Mouse (Mus musculus): ENCODE results near the gene Pithd1.
A peak's percentile ranks its signal among the peaks of the same experiment; 100 is the strongest.
"Not testable (repeated sequence)": the region's sequence is repeated elsewhere in the genome, so short reads cannot be mapped to it uniquely, and the experiment has no call there.

Pithd1 gene

GRCm38 (mm10) chr4:135986301-135986942 lies 642 bp downstream of the Pithd1 start:
- DNase-seq (ENCODE audit: low read depth, low spot score): no peak

GRCm38 (mm10) chr4:135985769-135986168 lies 1.3 kb downstream of the Pithd1 start:
- DNase-seq (ENCODE audit: low read depth, low spot score): no peak

- no peak for DNase-seq (ENCODE audit: low read depth, low spot score)
These were observed 1.9 kb downstream of the Pithd1 start for GRCm38 (mm10) chr4:135985193-135985592.

GRCm38 (mm10) chr4:135984556-135984955 lies 2.5 kb downstream of the Pithd1 start:
- no peak for DNase-seq (ENCODE audit: low read depth, low spot score)

- DNase-seq (ENCODE audit: low read depth, low spot score): no peak
These were observed 5.5 kb downstream of the Pithd1 start for GRCm38 (mm10) chr4:135981524-135982063.

- DNase-seq (ENCODE audit: low read depth, low spot score): not testable (repeated sequence)
These were observed 6.8 kb downstream of the Pithd1 start for GRCm38 (mm10) chr4:135980223-135980622.

- DNase-seq (ENCODE audit: low read depth, low spot score): no peak
These were observed 10.9 kb downstream of the Pithd1 start for GRCm38 (mm10) chr4:135976146-135976545.

- no peak for DNase-seq (ENCODE audit: low read depth, low spot score)
These were observed 13.9 kb downstream of the Pithd1 start for GRCm38 (mm10) chr4:135972911-135973811.

GRCm38 (mm10) chr4:135972556-135972906 lies 14.5 kb downstream of the Pithd1 start, which contains the start of gene Lypla2:
TSS of gene Lypla2 (minus strand) at chr4:135972626.
- DNase-seq (ENCODE audit: low read depth, low spot score): peak; percentile 79

- peak; percentile 60 for DNase-seq (ENCODE audit: low read depth, low spot score)
These were observed 15.1 kb downstream of the Pithd1 start for GRCm38 (mm10) chr4:135971805-135972555.

- no peak for DNase-seq (ENCODE audit: low read depth, low spot score)
These were observed 16.5 kb downstream of the Pithd1 start for GRCm38 (mm10) chr4:135970585-135970984.

- DNase-seq (ENCODE audit: low read depth, low spot score): no peak
These were observed 17.9 kb downstream of the Pithd1 start for GRCm38 (mm10) chr4:135969070-135969750.

- no peak for DNase-seq (ENCODE audit: low read depth, low spot score)
These were observed 18.7 kb downstream of the Pithd1 start for GRCm38 (mm10) chr4:135968271-135968869.

GRCm38 (mm10) chr4:135967086-135967760 lies 19.8 kb downstream of the Pithd1 start:
- no peak for DNase-seq (ENCODE audit: low read depth, low spot score)

GRCm38 (mm10) chr4:135966283-135966682 lies 20.8 kb downstream of the Pithd1 start:
- no peak for DNase-seq (ENCODE audit: low read depth, low spot score)

- DNase-seq (ENCODE audit: low read depth, low spot score): no peak
These were observed 22.0 kb downstream of the Pithd1 start for GRCm38 (mm10) chr4:135965113-135965512.

- DNase-seq (ENCODE audit: low read depth, low spot score): peak; percentile 53
These were observed 22.6 kb downstream of the Pithd1 start for GRCm38 (mm10) chr4:135964426-135964825.

- peak; percentile 98 for DNase-seq (ENCODE audit: low read depth, low spot score)
These were observed 23.4 kb downstream of the Pithd1 start, which contains the start of gene Gale for GRCm38 (mm10) chr4:135963457-135964193. TSS of gene Gale (plus strand) at chr4:135963727.

- DNase-seq (ENCODE audit: low read depth, low spot score): no peak
These were observed 24.1 kb downstream of the Pithd1 start for GRCm38 (mm10) chr4:135962946-135963345.

Data from CD4-positive, CD25-positive, alpha-beta regulatory T cell, adult 2 months (primary cell).